ENCODE assay signal across 11 mouse cellular contexts in genomic region chr11:99993620-99994383, GRCm38 (mm10). TPM values are rescaled to one million over a fixed set of nuclear protein-coding genes. Genes with fewer than 3 reads are reported as not detected.
DNase-seq lines count a peak whose midpoint lies in the region; ATAC-seq and TF ChIP-seq lines count a peak whose summit lies in the region.
"Had no signal": no experiment of that assay in that cellular context is flagged by ENCODE, and none has a peak within 500 bp of the region (broad histone marks: within the 10 kb centered on the region; RNA-seq: fewer than 3 reads in every experiment).

Gene Krtap17-1 (minus strand): TSS chr11:99993994.

- no peaks in the 10 kb centered on the region for H3K9me3 ChIP-seq in forebrain, embryonic 13.5 days (replicated peaks)
- H3K9me3 ChIP-seq in limb, embryonic 10.5 days (replicated peaks), result no peaks in the 10 kb centered on the region
- no peaks in the 10 kb centered on the region for H3K9me3 ChIP-seq in midbrain, postnatal 0 days (ENCODE audit: low read length)
- H3K9me3 ChIP-seq in liver, embryonic 12.5 days (replicated peaks), result no peaks in the 10 kb centered on the region

- no peak for TF ChIP-seq POLR2A in lung, adult 2 months (IDR thresholded peaks at IDR 0.05; ENCODE audit: borderline replicate concordance, extremely low read depth, low read depth, low read length)

- 18% methylated on average over 26 of the region's 26 CpGs for WGBS in lung, adult 2 months
- WGBS in forebrain, embryonic 13.5 days, result 37% methylated on average over 21 of the region's 26 CpGs
- WGBS in limb, embryonic 10.5 days, result 33% methylated on average over 26 of the region's 26 CpGs
- 28% methylated on average over 25 of the region's 26 CpGs for WGBS in midbrain, postnatal 0 days
- WGBS in liver, embryonic 12.5 days (ENCODE audit: insufficient replicate concordance), result 28% methylated on average over 26 of the region's 26 CpGs

- peak; percentile 19 for DNase-seq in lung, adult 2 months
- no peak for DNase-seq in lung, postnatal 14 days
- peak; percentile 33 for DNase-seq in limb, embryonic 10.5 days (ENCODE audit: low spot score)
- no peak for DNase-seq in midbrain, postnatal 0 days (ENCODE audit: low spot score)
- DNase-seq in adrenal gland, postnatal 4 days (ENCODE audit: low spot score in 2 of 2), result no peak
- DNase-seq: cerebellum, adult 18-20 months; kidney, adult 8-10 months had no signal

- no peaks in the 10 kb centered on the region; the same call in 1 of the 2 replicates for H3K4me1 ChIP-seq in lung, adult 2 months (ENCODE audit: control insufficient read depth, insufficient read depth, low read length)
- H3K4me1 ChIP-seq in forebrain, embryonic 13.5 days, result no peaks in the 10 kb centered on the region
- peaks cover 9% of the 10 kb centered on the region for H3K4me1 ChIP-seq in limb, embryonic 10.5 days
- H3K4me1 ChIP-seq in midbrain, postnatal 0 days (ENCODE audit: insufficient read depth, low read length), result no peaks in the 10 kb centered on the region
- no peaks in the 10 kb centered on the region for H3K4me1 ChIP-seq in liver, embryonic 12.5 days

- H3K4me2 ChIP-seq in forebrain, embryonic 13.5 days, result peak within 1 kb of the TSS; percentile 40
- peak within 1 kb of the TSS; percentile 43 for H3K4me2 ChIP-seq in midbrain, postnatal 0 days (ENCODE audit: low read depth, low read length, poor library complexity, severe bottlenecking)
- no peak within 1 kb of the TSS for H3K4me2 ChIP-seq in liver, embryonic 12.5 days

- TF ChIP-seq CTCF in lung, adult 2 months (IDR thresholded peaks at IDR 0.05; ENCODE audit: insufficient read depth, low read length), result no peak
- no peak for TF ChIP-seq CTCF in midbrain, postnatal 0 days (IDR thresholded peaks at IDR 0.05)

- H3K27me3 ChIP-seq in forebrain, embryonic 13.5 days, result peaks cover 27% of the 10 kb centered on the region
- H3K27me3 ChIP-seq in limb, embryonic 10.5 days (ENCODE audit: low read depth, poor library complexity, severe bottlenecking), result peaks cover 27% of the 10 kb centered on the region
- no peaks in the 10 kb centered on the region for H3K27me3 ChIP-seq in midbrain, postnatal 0 days (ENCODE audit: insufficient read depth, low read length)
- peaks cover 23% of the 10 kb centered on the region for H3K27me3 ChIP-seq in liver, embryonic 12.5 days (replicated peaks)

- H3K4me3 ChIP-seq in lung, adult 2 months (replicated peaks; ENCODE audit: extremely low read depth, low read depth, low read length), result no peak within 1 kb of the TSS
- H3K4me3 ChIP-seq in forebrain, embryonic 13.5 days, result 0 out of 2 replicates have a peak within 1 kb of the TSS, but pooled peaks have one; percentile 9
- peak within 1 kb of the TSS; percentile 33 for H3K4me3 ChIP-seq in limb, embryonic 10.5 days
- H3K4me3 ChIP-seq in midbrain, postnatal 0 days (ENCODE audit: low read depth, low read length), result peak within 1 kb of the TSS; percentile 22; the same call in 1 of the 2 replicates
- H3K4me3 ChIP-seq in liver, embryonic 12.5 days, result no peak within 1 kb of the TSS

- H3K9ac ChIP-seq in forebrain, embryonic 13.5 days, result no peak within 1 kb of the TSS
- peak within 1 kb of the TSS; percentile 3; the same call in 1 of the 2 replicates for H3K9ac ChIP-seq in midbrain, postnatal 0 days (replicated peaks; ENCODE audit: low read length, poor library complexity, severe bottlenecking)
- H3K9ac ChIP-seq in liver, embryonic 12.5 days, result no peak within 1 kb of the TSS

- ATAC-seq in forebrain, embryonic 13.5 days, result no peak
- no peak for ATAC-seq in midbrain, postnatal 0 days (ENCODE audit: low FRiP score)
- no peak for ATAC-seq in liver, embryonic 12.5 days
- ATAC-seq in frontal cortex, adult (ENCODE audit: low TSS enrichment), result no peak

- H3K36me3 ChIP-seq in forebrain, embryonic 13.5 days (ENCODE audit: poor library complexity, severe bottlenecking), result no peaks in the 10 kb centered on the region
- no peaks in the 10 kb centered on the region for H3K36me3 ChIP-seq in limb, embryonic 10.5 days
- no peaks in the 10 kb centered on the region for H3K36me3 ChIP-seq in midbrain, postnatal 0 days (ENCODE audit: insufficient read depth, low read length)
- H3K36me3 ChIP-seq in liver, embryonic 12.5 days, result no peaks in the 10 kb centered on the region

- H3K27ac ChIP-seq in forebrain, embryonic 13.5 days, result no peak within 1 kb of the TSS
- H3K27ac ChIP-seq in limb, embryonic 10.5 days, result no peak within 1 kb of the TSS
- no peak within 1 kb of the TSS for H3K27ac ChIP-seq in midbrain, postnatal 0 days (ENCODE audit: low read depth, low read length)
- no peak within 1 kb of the TSS for H3K27ac ChIP-seq in liver, embryonic 12.5 days

RNA-seq across cellular contexts. Expression of gene Krtap17-1, which starts in this region (rescaled TPM):
- 5.5 and 8.8 TPM in 2 replicates for polyA plus RNA-seq in lung, adult 2 months (2012; rRNA removed)
- not detected in 2 replicates for polyA plus RNA-seq in forebrain, embryonic 13.5 days (2015; fragmentation: Nextera tagmentation; extraction: Ambion mirVana)
- polyA plus RNA-seq in limb, embryonic 10.5 days (2016; fragmentation: Nextera tagmentation; extraction: Ambion mirVana), result 0.68 and 0.90 TPM in 2 replicates
- total RNA-seq in midbrain, postnatal 0 days (2014; rRNA removed), result 0.22 and 1.4 TPM in 2 replicates
- 1.7 TPM in 2 replicates for polyA plus RNA-seq in midbrain, postnatal 0 days (2015; fragmentation: Nextera tagmentation; extraction: Ambion mirVana)
- total RNA-seq in adrenal gland, postnatal 4 days (2021), result not detected
- not detected in 2 replicates for polyA plus RNA-seq in liver, embryonic 12.5 days (2016; fragmentation: Nextera tagmentation; extraction: Ambion mirVana)
- total RNA-seq: gastrocnemius, adult 18-20 months had no signal

Comparison
In these comparisons a context has a peak if more than half of its experiments do, and no peak if none do; other contexts are left out.
1. Peak in DNase-seq and H3K4me3 ChIP-seq in limb, embryonic 10.5 days; RNA of the gene not detected or under 1 TPM.
2. H3K4me3 ChIP-seq: peak in forebrain, embryonic 13.5 days (single experiment) and midbrain, postnatal 0 days (single experiment); none in lung, adult 2 months (single experiment) and liver, embryonic 12.5 days (single experiment).